Mouse (Mus musculus) ovary, adult 18-20 months (tissue): Measurements from ENCODE around the gene Sap30bp.

ENCODE experiments used
- DNase-seq: peaks from one replicate; pipeline ENCODE4 v3.0.0; 2022; ENCODE audit warnings: low spot score, mixed read lengths

Gene Sap30bp

DNA sequence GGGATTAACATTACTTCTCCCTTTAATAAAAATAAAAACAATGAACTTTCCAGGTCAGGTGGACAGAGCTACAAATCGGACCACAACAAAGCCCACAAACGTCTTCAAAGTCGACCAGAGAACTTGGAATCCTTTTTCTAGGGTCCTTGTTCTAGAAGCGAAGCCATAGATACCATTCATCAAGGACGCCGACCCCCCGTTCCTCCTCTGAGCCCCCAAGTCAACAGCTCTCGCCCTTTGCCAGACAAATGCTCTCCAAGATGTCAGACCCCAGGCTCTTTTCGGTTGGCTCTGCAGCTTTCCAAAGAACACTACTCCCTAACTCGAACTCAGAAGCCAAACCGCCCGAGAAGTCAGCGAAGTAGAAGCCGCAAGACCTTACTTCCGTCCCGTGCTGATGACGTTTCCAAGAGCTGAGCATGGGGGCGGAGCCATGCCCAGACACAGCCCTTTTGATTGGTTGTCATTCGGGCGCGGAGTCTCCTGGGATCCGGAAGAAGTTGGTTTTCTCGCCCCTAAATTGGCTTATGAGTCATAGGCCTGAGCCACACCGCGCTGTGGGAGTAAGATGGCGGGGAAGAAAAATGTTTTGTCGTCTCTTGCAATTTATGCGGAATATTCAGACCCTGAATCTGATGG, at the start of gene Sap30bp, which contains the start of gene Recql5:
TSS of gene Sap30bp (plus strand) at position 175 of the 639 bp plus-strand sequence.
TSS of gene Recql5 (minus strand) at position 370 of the 639 bp plus-strand sequence.
- peak; percentile 94 for DNase-seq

DNA sequence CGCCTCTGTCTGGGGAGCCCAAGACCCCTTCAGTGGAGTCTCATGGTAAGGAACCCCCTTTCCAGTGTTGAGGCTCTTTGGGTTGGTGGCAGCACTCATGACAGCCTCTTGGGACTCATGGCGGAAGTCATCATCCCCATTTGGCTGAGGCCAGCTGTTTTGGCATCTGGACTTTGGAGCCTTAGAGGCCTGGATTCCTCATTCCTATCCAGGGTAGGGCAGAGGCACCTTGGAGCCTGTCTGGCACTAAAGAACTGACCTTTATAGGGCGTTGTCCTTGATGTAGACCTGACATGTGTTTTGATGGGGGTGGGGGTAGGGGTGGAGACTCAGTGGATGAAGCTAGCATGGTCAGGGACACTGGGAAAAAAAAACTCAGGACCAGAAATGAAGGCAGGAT, 48.7 kb upstream of the Sap30bp start:
- no peak for DNase-seq

DNA sequence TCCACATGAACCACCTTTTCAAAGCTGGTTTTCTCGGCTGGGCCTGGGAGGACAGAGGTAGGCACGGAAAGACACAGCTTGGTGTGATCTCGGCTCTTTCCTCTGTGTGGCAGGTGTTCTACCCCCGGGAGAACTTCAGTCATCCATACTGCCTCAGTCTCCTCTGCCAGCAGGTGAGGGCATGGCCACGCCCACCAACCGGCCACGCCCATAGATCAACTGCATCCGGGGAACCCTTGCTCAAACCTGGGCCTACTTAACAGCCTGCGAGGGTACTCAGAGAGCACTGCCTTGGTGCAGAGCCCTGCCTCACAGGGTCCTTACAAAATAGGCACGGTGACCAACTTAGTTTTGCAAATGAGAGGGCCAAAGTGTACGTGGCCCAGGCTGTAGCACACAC, 47.8 kb upstream of the Sap30bp start:
- no peak for DNase-seq

DNA sequence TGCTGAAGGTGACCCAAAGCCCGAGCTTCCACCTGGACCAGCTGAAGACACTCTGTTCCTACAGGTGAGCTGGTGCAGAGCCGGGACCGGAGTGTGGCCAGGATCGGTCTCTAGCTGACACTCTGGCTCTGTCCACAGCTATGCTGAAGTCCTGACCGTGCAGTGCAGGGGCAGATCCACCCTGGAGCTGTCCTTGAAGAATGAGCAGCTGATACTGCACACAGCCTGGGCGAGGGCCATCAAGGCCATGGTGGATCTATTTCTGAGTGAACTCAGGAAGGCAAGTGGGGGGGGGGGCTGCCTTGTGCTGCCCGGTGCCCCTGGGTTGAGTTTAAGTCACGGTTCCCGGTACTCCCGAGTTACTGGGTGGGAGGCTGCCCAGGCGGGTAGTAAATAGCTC, 46.6 kb upstream of the Sap30bp start:
- DNase-seq = peak; percentile 77

DNA sequence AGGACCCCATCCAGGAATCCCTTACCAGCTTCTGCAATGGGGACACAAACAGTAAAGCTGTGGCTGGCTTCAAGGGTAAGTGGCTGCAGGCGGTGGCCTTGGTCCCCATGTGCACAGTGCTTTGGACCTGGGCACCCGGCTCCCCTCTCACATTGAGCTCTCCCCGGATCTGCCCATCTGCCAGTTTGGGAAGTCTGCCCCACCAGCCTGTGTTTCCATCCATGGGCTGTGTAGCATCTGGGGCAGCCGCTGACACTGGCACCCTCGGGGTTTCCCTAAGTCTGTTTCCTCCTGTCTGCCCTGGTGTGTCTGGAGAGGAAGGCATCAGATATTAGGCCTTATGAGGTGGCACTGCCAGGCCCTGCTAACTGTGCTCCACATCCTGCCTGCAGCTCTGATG, 45.1 kb upstream of the Sap30bp start:
- no peak for DNase-seq

DNA sequence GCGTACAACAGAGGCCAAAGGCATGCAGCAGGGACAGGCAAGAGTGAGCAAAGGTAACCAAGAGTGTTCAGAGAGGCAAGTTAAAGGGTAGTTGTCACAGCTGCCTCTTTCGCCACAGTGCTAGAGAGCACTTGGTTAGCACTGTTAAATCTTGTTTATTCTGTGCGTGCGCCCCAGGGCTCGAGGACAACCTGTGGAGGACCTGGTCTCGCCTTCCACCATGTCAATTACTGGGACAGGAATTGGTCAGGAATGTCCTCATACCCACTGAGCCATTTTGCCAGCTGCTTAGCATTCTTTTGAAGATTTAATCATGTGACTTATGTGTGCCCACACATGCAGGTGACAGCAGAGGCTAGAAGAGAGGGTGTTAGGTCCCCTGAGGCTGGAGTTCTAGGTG, 43.9 kb upstream of the Sap30bp start:
- no peak for DNase-seq

DNA sequence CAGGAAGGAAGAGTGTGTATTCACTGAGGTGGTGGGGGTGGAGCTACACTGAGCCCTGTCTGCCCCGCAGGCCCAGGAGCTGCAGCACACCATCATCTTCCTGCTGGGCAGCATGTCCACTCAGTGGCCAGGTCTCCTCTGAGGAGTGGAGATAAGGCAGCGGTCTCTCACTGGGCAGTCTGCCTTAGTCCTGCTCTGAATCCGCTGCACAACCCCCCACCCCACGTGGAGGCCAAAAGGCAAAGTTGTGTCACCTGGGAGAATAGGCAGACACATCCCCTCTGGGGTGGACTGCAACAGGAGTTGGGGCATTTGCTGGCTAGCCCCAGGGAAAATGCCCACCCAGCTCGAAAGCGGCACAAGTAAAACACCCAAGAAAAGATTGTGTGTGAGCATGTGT, 40.9 kb upstream of the Sap30bp start:
- no peak for DNase-seq

DNA sequence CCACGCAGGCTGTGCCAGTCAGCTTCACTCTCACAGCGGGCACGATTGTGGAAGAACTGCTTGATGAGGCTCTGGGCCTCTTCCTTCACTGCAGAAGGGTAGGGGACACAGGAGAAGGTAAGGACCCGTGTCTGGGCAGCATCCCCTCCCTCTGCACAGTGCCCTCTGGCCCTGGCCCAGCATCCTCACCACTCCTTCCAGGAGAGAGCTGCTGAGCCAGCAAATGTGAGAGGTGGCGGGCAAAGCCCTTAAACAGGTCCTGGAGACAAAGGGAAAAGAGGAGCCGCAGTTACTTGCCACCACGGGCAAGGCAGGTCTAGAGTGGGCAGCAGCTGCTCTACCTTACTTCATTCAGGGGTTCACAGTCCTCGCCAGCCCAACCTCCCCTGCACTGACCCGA, 40.0 kb upstream of the Sap30bp start:
- DNase-seq = no peak

DNA sequence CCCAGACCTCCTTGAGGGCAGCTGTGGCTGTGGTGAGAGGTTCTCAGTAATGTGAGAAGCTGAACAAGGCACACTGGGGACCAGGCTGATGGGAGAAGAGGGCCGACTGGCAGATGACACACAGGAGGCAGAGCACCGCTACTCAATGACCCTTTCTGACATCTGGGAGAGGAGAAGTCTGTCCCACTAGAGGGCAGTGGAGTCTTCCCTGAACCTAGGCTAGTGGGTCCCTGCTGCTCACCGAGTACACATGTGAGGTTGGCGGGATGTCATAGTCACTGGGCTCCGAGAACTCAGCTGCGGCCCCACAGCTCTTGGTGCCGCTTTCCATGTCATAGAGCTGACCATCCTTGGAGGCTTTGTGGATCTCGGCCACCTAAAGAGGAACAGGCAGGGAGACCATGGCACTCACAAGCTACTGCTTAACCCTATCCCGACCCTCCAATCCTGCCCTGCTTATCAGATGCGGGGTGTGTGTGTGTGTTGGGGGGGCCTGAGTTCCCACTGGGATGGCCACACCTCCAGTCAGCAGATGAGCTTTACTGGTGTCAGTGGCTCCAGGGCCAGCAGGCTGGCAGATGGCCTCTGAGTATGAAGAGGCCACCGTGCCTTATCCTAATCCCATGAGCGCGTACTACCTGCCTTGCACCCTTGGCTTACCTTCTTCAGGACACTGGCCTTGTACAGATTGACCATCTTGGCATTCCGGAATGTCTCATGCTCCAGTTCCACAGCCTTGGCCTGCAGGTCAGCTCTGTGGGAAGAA, 38.1 kb upstream of the Sap30bp start:
- DNase-seq = no peak

DNA sequence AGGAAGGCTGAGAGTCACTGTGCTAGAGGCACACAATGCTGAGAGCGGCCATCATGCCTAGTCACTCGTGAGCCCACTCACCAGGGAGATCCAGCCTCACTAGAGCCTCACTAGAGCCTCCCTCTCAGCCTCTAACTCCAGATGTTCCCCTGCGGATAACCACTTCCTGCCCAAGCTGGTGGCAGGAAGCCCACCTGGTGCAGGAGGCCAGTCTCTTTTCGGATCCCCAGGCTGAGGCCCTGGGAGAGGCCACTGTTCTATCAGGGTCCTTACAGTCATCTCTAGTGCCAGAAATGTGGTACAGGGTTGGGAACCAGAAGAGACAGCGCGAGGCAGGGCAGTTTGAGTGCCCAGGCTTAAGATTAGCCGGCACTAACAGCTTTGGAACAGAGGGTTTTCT, 34.6 kb upstream of the Sap30bp start:
- no peak for DNase-seq

DNA sequence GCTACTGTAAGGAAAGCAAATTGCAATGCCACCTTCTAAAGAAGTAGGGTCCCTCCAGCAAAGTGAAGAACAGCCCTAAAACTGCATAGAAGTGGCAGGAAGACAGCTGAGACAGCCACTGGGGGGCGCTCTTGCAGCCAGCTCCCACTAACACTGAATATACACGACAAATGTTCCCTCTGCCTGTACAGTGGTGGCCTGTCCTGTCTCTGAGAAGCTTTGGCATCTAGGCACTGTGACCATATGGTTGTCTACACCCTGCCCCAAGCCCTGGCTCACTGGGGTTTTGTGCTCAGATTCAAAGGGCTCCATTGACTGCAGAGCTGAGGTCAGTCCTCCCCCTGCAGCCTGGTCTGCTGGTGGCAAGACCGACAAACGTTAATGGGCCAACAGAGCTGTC, 34.2 kb upstream of the Sap30bp start:
- no peak for DNase-seq

DNA sequence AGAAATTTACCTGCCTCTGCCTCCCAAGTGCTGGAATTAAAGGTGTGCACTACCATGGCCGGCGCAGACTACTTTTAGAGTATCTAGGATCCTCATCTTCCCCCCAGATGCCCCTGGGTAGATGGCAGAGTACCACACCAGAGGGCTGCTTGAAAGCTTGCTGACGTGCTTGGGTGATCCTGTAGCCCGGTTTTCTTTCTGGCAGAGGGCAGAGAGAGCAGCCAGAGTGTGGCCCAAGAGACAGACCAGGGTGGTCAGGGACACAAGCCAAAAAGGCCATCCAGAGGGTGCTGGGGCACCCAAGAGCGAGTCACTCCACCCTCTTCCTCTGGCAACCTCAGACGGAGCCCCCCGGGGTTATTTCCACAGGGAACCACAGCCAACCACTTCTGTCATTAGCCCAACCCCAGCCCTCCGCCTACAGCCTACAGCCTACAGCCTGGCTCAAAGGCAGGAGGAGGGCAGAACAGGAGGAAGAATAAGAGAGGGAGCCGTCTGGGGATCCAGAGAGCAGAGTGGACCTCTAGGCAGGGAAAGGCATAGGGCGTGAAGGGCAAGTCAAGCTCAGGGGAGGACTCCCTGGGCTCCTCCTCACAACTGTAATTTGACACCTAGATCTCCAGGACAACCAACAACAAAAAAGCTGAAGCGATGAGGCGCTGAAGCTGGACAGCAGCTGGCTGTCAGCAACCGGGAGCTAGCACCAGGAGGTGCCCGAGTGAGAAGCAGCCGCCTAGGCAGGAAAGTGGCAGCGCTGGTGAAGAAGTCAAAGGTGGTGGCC, 33.4 kb upstream of the Sap30bp start, which contains the start of gene Smim5:
TSS of gene Smim5 (plus strand) at position 481 of the 781 bp plus-strand sequence.
- peak; percentile 71 for DNase-seq

DNA sequence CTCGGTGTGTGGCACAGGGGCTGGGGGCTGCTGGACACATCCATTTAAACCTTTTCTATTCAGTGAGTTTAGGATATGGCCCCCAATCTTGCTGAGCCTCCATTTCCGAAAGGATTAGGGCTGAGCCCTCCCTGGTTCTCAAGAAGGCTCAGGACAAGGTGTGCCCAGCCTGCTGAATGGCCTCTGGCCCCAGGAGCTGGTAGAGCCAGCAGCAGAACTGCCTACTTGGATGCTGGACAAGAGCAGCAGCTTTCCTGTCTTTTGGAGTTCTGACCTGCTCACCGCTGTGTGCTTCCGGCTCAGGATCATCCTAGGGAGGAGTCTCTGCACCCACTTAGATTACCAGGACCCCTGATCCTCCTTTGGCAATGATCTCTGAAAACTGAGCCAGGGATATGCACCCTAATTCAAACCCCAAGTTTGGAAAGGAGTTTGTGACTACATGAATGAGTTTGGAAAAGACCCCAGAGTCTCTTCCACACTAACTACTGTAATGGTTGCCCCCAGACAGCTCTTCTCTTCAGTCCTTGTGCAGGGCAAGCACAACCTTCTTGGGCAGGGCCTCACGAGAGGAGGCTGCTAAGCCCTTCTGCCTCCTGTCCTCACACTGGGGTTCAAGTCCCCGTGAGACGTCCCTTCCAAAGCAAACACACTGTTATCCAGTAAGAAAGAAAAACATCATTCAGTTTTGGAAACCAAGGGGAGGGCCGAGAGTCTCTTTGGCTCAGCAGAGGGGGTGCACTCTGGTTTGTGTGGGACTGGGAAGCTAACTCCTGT, 32.3 kb upstream of the Sap30bp start:
- no peak for DNase-seq

DNA sequence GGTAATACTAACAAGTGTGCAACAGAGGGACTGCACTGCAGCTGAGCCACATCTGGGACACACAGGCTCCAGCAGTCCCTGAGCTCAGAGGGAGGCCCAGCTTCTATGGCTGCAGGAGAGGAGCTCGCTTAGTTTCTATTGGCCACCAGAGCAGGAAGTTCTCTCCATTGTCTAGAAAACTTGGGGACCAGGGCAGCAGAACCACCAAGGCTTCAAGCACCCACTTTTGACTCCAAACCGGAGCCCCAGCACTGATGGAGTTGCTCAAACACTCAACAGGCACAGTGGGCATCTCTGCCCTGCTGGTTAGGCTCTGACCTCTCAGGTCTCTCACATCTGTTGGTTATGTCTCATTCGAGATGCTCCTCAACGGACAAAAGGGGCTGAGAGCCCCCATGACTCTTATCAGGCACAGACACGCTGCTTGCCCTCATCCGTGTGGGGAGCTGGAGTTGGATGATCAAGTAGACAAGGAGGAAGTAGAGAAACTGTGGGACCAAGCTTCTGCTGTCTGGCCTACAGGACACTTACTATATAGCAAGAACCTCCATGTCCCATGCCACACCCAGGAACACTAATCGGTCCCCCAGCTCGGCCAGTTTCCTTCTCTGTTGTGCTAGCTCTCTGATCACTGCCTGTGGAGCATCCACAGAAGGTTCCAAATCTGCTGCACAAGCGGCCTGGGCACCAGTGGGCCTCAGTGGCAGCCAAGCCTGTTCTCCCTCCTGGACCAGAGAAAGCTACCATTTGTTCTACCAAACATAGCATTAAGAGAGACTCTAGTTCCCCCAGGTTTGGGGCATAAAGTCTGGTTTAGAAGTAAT, 31.5 kb upstream of the Sap30bp start:
- no peak for DNase-seq

DNA sequence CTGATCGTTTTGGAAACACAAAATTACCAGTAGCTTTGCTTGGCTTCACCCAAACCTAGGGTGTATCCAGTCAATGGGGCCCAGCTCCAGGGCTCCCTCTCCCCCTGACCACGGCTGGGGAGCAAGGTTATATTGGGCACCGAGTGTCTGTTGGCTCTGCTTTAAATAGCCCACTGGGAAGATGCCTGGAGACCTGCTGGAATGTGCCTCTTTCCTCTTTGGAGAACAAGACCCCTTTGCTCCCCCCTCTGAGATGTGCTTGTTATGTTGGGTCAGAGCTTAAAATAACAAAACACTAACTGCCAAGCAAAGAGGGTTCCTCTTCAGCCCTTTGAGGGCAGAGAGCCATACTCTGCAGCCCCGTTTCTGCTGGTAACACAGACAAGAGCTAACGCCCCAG, 30.9 kb upstream of the Sap30bp start:
- DNase-seq = no peak

DNA sequence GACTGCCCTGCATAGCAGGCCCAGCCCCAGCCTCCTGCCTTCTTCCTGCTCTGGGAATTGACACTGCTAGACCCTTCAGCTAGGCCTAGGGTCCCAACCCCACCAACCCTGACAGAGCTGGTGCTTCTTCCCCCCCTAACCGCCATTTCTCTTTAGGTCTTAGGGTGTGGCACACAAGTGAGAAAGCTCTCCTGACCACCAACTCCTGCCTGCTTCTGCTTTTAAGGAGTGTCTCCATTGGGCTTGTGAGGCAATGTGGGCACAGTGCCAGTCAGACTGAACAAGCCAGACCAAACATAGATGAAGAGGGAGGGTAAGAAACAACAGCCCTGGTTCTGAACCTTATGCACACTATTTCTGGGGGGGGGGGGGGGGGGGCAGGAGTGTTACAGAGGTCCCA, 30.3 kb upstream of the Sap30bp start:
- no peak for DNase-seq

DNA sequence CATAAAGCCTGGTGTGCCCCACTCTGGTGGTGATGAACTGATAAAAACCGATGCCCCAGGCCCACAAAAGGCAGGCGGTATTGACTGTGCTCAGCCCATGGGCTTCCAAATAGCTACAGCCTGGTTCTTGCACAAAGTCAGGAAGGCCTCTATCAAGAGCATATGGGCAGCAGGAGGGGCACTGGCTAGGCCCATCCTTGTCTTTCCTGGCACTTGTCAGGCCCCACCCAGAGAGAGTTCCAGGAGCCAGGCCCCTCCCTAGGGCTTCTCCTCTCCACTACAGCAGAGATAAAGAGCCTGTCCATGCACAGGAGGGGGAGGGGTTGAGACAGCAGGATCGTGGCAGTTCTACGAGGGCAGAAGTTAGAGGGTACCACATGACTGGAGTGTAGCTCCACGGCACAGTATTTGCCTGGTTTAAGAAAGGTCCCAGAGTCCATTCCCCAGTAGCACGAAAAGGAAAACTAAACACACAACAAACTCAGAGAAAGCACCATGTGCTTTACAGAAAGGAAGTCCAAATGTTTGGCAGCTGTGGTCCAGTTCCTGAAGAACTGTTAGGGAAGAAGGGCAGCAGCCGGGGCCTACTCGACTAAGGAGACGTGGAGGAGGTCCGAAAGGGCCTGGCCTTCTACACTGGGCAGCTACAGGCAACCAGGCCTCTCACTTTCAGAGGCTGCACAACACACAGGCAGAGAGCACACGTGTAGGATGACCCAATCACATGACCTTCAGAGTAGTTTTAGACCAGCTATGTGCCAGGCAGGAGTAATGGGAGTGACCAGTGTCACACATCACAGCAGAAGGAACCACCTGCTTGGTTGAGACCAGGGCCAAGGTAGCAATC, 29.5 kb upstream of the Sap30bp start:
- peak; percentile 64 for DNase-seq

DNA sequence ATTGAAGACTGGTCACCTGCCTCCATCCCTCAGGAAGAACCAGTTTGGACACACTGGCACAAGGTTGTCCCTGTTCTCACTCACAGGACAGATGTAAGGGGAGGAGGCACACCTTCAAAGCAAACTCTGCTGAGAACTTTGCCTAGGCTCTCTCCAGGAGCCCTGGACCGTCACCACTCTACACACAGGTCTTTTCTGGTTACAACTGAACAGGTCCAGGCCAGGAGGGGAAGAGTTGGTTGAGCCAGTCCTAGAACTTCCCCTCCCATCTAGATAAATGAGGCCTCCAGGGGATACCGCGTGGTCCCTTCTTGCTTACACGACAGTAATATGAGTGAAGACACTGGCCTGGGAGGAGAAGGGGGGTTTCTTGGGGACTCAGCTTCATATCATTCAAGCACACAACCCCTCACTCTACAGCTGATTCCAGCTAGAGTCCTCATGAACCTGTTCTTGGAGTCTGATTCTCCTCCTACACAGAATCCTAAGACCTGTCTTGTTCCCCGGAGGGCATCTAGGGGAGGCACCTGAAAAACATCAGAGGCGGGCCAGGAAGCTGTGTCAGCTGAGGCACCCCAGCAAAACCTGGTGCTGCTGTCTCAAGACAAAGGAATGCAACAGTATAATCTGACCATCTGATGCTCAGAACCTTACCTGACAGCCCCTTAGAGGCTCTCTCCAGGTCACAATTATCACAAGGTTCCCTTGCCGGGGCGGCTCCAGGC, 28.7 kb upstream of the Sap30bp start:
- DNase-seq = no peak

DNA sequence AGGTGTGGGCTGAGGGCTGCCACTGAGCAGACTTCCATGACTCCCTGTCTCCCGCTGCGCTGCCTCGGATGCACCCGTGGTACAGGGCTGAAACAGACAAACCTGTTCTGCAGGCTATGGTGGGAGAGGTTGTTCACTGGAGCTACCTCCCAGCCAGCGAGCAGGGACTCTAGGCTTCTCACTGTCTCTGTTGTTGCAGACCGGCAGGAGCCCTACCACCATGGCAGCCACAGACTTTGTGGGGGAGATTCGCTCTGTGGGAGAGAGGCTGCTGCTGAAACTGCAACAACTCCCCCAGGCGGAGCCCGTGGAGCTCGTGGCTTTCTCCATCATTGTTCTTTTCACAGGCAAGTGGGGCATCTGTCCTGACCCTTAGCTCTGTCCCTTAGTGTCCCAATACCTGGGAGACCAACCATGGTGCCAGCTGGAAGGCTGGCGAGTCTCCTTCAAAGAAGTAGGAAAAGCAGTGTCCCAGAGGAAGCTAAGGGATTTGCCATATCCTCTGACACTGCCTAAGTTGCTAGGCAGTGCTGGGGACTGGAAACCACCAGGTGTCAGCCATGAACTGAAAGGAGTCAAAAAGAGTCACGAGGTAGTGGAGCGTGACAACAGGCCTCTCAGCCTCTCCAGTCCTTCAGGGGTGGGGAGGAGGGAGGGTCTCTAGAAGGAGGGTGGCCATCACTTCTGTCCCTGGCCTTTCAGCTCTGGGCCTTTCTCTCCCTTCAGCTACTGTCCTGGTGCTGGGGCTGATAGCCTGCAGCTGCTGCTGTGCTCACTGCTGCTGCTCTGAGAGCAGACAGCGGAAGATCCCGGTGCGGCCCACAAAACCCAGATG, 27.9 kb upstream of the Sap30bp start:
- no peak for DNase-seq
